Mouse (Mus musculus): ENCODE measurements at regions not wholly inside any gene's neighbourhood (a gene's known extent, or its start where the extent isn't known, plus 50 kb on each side); places are given as distances from the start of the nearest gene placed in this dataset.

DNA sequence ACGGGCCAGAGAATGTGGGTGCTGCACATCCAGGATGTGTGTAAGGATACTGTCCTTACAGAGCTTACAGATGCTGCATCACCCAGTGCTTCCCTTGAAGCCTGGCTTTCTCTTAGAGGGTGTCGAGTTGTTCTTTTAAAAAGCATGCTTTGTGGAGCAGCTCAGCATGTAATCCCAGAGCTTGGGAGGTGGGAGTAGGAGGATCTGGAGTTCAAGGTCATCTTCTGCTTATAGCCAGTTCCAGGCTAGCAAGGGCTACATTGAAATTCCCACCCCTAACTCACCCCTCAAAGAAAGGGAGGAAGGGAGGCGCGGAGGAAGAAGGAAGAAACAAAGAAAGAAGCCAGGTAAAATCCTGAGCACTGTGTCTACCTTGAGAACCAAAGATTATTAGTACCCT, 76.0 kb upstream of the Gadd45a start:
- Histone ChIP-seq H3K27ac (replicated peaks) (no peak overlapping the region), H3K4me1 (replicated peaks) (peaks cover 22% of the 10 kb centered on the region; the same call in 1 of the 2 replicates), H3K4me3 (replicated peaks) (no peak overlapping the region), H3K4me2 (peak overlapping the region; percentile 52), H3K27me3 (peaks cover 21% of the 10 kb centered on the region), H3K9ac (no peak overlapping the region), H3K9me3 (replicated peaks) (no peaks in the 10 kb centered on the region), H3K36me3 (replicated peaks) (no peaks in the 10 kb centered on the region)
- 58% methylated on average over 4 of the region's 4 CpGs for WGBS (ENCODE audit: insufficient replicate concordance)
- ATAC-seq (ENCODE audit: insufficient read depth): no peak

DNA sequence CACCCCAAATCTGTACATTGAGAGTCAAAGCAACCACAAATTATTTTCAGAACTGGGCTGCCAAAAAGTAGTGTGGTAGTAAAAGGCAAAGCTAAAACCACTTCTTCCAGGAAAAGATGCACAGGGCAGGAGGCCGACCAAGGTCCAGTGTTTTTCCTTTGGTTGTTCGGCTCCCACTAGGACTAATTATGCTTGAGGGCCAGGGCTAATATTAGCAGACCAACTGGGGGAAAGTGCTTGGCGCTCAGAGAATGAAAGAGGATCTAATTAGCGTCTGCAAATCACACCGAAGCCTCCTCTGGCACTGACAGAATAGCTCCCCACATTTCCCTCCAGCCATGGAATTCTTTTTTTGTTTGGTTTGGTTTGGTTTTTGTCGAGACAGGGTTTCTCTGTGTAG, 75.1 kb upstream of the Gadd45a start:
- Histone ChIP-seq H3K9ac (no peak overlapping the region), H3K27me3 (peaks cover 21% of the 10 kb centered on the region), H3K9me3 (replicated peaks) (no peaks in the 10 kb centered on the region), H3K4me3 (replicated peaks) (no peak overlapping the region), H3K4me1 (replicated peaks) (peaks cover 22% of the 10 kb centered on the region; the same call in 1 of the 2 replicates), H3K36me3 (replicated peaks) (no peaks in the 10 kb centered on the region), H3K4me2 (no peak overlapping the region), H3K27ac (replicated peaks) (no peak overlapping the region)
- WGBS (ENCODE audit: insufficient replicate concordance): 70% methylated on average over 6 of the region's 6 CpGs
- ATAC-seq (ENCODE audit: insufficient read depth): no peak

GRCm38 (mm10) chr6:67111581-67111980, 74.3 kb upstream of the Gadd45a start:
- Histone ChIP-seq H3K4me2 (no peak overlapping the region), H3K9me3 (replicated peaks) (no peaks in the 10 kb centered on the region), H3K4me3 (replicated peaks) (no peak overlapping the region), H3K36me3 (replicated peaks) (no peaks in the 10 kb centered on the region), H3K27me3 (peaks cover 21% of the 10 kb centered on the region), H3K9ac (no peak overlapping the region), H3K27ac (replicated peaks) (no peak overlapping the region), H3K4me1 (replicated peaks) (peaks cover 22% of the 10 kb centered on the region; the same call in 1 of the 2 replicates)
- no peak for ATAC-seq (ENCODE audit: insufficient read depth)
- 65% methylated on average over 2 of the region's 2 CpGs for WGBS (ENCODE audit: insufficient replicate concordance)

DNA sequence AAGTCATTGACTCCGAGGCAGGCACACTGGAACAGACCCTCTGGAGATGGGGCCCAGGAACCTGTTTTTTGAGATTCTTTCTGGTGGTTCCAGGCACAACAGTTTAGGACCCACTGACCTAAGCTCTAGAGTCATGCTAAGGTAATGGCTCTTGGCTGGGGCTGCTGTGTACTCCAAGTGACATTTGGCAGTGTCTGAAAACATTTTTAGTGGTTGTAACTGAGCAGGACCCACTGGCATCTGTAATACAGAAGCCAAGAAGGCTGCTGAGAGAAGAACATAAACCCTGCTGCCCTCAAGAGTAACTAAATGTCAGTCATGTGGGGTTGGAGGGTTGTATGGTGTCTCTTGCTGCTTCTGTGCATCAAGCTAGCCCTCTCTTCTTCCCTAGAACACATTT, 73.1 kb upstream of the Gadd45a start:
- WGBS (ENCODE audit: insufficient replicate concordance): 43% methylated on average over 1 of the region's 1 CpGs
- H3K27me3 ChIP-seq: peaks cover 21% of the 10 kb centered on the region
- no peak overlapping the region for H3K4me3 ChIP-seq (replicated peaks)
- H3K9ac ChIP-seq: no peak overlapping the region
- no peak overlapping the region for H3K4me2 ChIP-seq
- no peak overlapping the region for H3K27ac ChIP-seq (replicated peaks)
- ATAC-seq (ENCODE audit: insufficient read depth): no peak
- H3K9me3 ChIP-seq (replicated peaks): no peaks in the 10 kb centered on the region
- no peaks in the 10 kb centered on the region for H3K36me3 ChIP-seq (replicated peaks)
- H3K4me1 ChIP-seq (replicated peaks): peaks cover 16% of the 10 kb centered on the region; the same call in 1 of the 2 replicates

- peaks cover 12% of the 10 kb centered on the region; the same call in 1 of the 2 replicates for H3K4me1 ChIP-seq (replicated peaks)
- no peak overlapping the region for H3K27ac ChIP-seq (replicated peaks)
- no peaks in the 10 kb centered on the region for H3K36me3 ChIP-seq (replicated peaks)
- no peaks in the 10 kb centered on the region for H3K9me3 ChIP-seq (replicated peaks)
- 49% methylated on average over 4 of the region's 4 CpGs for WGBS (ENCODE audit: insufficient replicate concordance)
- no peak for ATAC-seq (ENCODE audit: insufficient read depth)
- H3K9ac ChIP-seq: no peak overlapping the region
- H3K4me3 ChIP-seq (replicated peaks): no peak overlapping the region
- no peak overlapping the region for H3K4me2 ChIP-seq
- H3K27me3 ChIP-seq: peaks cover 21% of the 10 kb centered on the region
Observed at GRCm38 (mm10) chr6:67109774-67110173, 72.5 kb upstream of the Gadd45a start.

GRCm38 (mm10) chr6:67107517-67107916, 70.3 kb upstream of the Gadd45a start:
- H3K9ac ChIP-seq: no peak overlapping the region
- no peak overlapping the region for H3K27ac ChIP-seq (replicated peaks)
- H3K36me3 ChIP-seq (replicated peaks): no peaks in the 10 kb centered on the region
- H3K4me3 ChIP-seq (replicated peaks): no peak overlapping the region
- H3K4me1 ChIP-seq (replicated peaks): 0 out of 2 replicates have a peak, but pooled peaks cover 5% of the 10 kb centered on the region
- H3K27me3 ChIP-seq: 0 out of 2 replicates have a peak, but pooled peaks cover 4% of the 10 kb centered on the region
- no peak for ATAC-seq (ENCODE audit: insufficient read depth)
- H3K9me3 ChIP-seq (replicated peaks): no peaks in the 10 kb centered on the region
- 55% methylated on average over 4 of the region's 4 CpGs for WGBS (ENCODE audit: insufficient replicate concordance)
- no peak overlapping the region for H3K4me2 ChIP-seq

GRCm38 (mm10) chr6:67106493-67106892, 69.2 kb upstream of the Gadd45a start:
- Histone ChIP-seq H3K27ac (replicated peaks) (no peak overlapping the region), H3K27me3 (no peaks in the 10 kb centered on the region), H3K4me1 (replicated peaks) (0 out of 2 replicates have a peak, but pooled peaks cover 11% of the 10 kb centered on the region), H3K36me3 (replicated peaks) (no peaks in the 10 kb centered on the region), H3K9me3 (replicated peaks) (no peaks in the 10 kb centered on the region), H3K4me3 (replicated peaks) (no peak overlapping the region), H3K9ac (no peak overlapping the region), H3K4me2 (no peak overlapping the region)
- 54% methylated on average over 2 of the region's 2 CpGs for WGBS (ENCODE audit: insufficient replicate concordance)
- ATAC-seq (ENCODE audit: insufficient read depth): no peak

DNA sequence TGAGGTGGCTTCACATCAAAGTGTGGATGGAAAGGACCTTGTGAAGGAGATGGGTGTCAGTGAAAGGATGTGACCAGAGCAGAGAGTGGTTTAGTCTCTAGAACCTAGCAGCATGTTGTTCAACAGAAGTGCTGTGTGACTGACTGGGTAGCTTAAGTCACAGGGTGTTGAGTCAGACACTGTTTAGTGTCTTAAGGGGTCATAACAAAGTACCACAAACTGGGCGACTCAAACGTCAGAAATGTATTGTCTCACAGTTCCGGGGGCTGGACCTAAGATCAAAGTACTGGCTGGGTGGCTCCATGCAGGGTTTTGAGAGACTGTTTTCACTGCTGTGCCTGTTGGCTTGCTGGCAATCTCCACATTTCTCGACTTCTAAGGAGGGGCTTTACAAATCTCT, 68.1 kb upstream of the Gadd45a start:
- Histone ChIP-seq H3K27ac (replicated peaks) (no peak overlapping the region), H3K4me2 (no peak overlapping the region), H3K27me3 (no peaks in the 10 kb centered on the region; the same call in 1 of the 2 replicates), H3K36me3 (replicated peaks) (no peaks in the 10 kb centered on the region), H3K9me3 (replicated peaks) (no peaks in the 10 kb centered on the region), H3K4me1 (replicated peaks) (0 out of 2 replicates have a peak, but pooled peaks cover 11% of the 10 kb centered on the region), H3K4me3 (replicated peaks) (no peak overlapping the region), H3K9ac (no peak overlapping the region)
- ATAC-seq (ENCODE audit: insufficient read depth): no peak
- 21% methylated on average over 4 of the region's 4 CpGs for WGBS (ENCODE audit: insufficient replicate concordance)

DNA sequence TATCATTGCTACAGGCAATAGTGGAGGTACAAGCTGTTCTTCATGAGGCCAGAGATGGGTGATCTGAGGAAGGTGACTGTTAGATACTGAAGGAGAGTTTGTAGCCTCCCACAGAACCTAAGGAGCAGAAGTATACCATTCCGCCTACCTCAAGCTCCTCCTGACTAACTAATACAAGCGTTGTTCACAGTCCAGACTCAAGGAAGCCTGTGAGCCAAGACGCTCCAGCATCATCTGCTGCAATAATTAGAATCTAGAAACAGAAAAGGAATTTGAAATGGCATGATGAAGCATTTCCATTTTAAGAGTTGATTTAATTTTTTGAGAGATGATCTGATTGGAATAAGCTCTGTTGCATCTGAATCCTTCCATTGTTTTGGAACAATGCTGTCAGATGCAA, 66.9 kb upstream of the Gadd45a start:
- ATAC-seq (ENCODE audit: insufficient read depth): no peak
- 68% methylated on average over 3 of the region's 3 CpGs for WGBS (ENCODE audit: insufficient replicate concordance)

GRCm38 (mm10) chr6:67102541-67103134, 65.4 kb upstream of the Gadd45a start:
- Histone ChIP-seq H3K4me1 (replicated peaks) (0 out of 2 replicates have a peak, but pooled peaks cover 11% of the 10 kb centered on the region), H3K4me2 (peak overlapping the region; percentile 7; the same call in 1 of the 2 replicates), H3K27me3 (no peaks in the 10 kb centered on the region; the same call in 1 of the 2 replicates), H3K36me3 (replicated peaks) (no peaks in the 10 kb centered on the region), H3K27ac (replicated peaks) (no peak overlapping the region), H3K9me3 (replicated peaks) (no peaks in the 10 kb centered on the region), H3K9ac (no peak overlapping the region), H3K4me3 (replicated peaks) (no peak overlapping the region)
- 19% methylated on average over 11 of the region's 11 CpGs for WGBS (ENCODE audit: insufficient replicate concordance)
- peak; percentile 37; the same call in 1 of the 2 replicates for ATAC-seq (ENCODE audit: insufficient read depth)

More for the DNA sequence above, 66.9 kb upstream of the Gadd45a start:
- H3K4me2 ChIP-seq: no peak overlapping the region
- H3K27ac ChIP-seq (replicated peaks): no peak overlapping the region
- no peaks in the 10 kb centered on the region; the same call in 1 of the 2 replicates for H3K27me3 ChIP-seq
- H3K9ac ChIP-seq: no peak overlapping the region
- no peaks in the 10 kb centered on the region for H3K36me3 ChIP-seq (replicated peaks)
- H3K9me3 ChIP-seq (replicated peaks): no peaks in the 10 kb centered on the region
- H3K4me3 ChIP-seq (replicated peaks): no peak overlapping the region
- H3K4me1 ChIP-seq (replicated peaks): 0 out of 2 replicates have a peak, but pooled peaks cover 11% of the 10 kb centered on the region

DNA sequence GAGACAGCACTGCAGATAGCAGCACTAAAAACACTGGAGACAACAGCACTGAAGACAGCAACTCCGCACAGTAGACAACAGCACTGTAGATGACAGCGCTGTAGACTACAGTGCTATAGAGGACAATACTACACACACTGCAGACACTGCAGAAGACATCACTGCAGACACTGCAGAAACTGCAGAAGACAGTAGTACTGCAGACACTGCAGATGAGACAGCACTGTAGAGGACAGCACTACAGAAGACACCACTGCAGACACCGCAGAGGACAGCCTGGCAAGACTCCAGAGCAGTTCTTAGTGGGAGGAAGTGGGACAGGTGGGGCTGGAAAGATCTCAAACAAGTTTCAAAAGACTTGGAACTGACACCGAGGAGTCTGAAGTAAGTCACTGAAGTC, 64.8 kb upstream of the Gadd45a start:
- 51% methylated on average over 4 of the region's 4 CpGs for WGBS (ENCODE audit: insufficient replicate concordance)
- H3K36me3 ChIP-seq (replicated peaks): no peaks in the 10 kb centered on the region
- H3K9me3 ChIP-seq (replicated peaks): no peaks in the 10 kb centered on the region
- H3K4me2 ChIP-seq: 0 out of 2 replicates have a peak overlapping the region, but pooled peaks have one; percentile 7
- H3K27ac ChIP-seq (replicated peaks): no peak overlapping the region
- H3K9ac ChIP-seq: no peak overlapping the region
- ATAC-seq (ENCODE audit: insufficient read depth): no peak; the same call in 1 of the 2 replicates
- H3K27me3 ChIP-seq: no peaks in the 10 kb centered on the region; the same call in 1 of the 2 replicates
- 0 out of 2 replicates have a peak, but pooled peaks cover 11% of the 10 kb centered on the region for H3K4me1 ChIP-seq (replicated peaks)
- H3K4me3 ChIP-seq (replicated peaks): no peak overlapping the region
